Mouse (Mus musculus) CH12.LX (cell line): ENCODE data around the gene Fancm. TPM values are rescaled to one million over a fixed set of nuclear protein-coding genes. Genes with fewer than 3 reads are reported as not detected.

ENCODE experiments used
- DNase-seq: peaks from one replicate; pipeline ENCODE4 v3.0.0-alpha.2; 2013; ENCODE audit errors: extremely low read depth
- H3K27ac ChIP-seq: 2 replicates; pipeline ENCODE4 v1.5.1; 2012; ENCODE audit warnings: low read depth, mild to moderate bottlenecking, control low read depth, moderate library complexity; ENCODE audit not compliant: insufficient read depth
- H3K27me3 ChIP-seq: replicated peaks from 2 replicates; pipeline ENCODE3; 2012; ENCODE audit warnings: inconsistent platforms
- H3K36me3 ChIP-seq, 2 experiments: replicated peaks in 1 of 2; 2 replicates each; pipeline versions ENCODE3 to v1.6.1; 2012; ENCODE audit warnings: inconsistent platforms in 1 of 2, low read length in 1 of 2, mild to moderate bottlenecking in 1 of 2, mixed read lengths in 1 of 2, moderate library complexity in 1 of 2; ENCODE audit not compliant: control insufficient read depth in 1 of 2, insufficient read depth in 1 of 2
- H3K4me1 ChIP-seq, 2 experiments: 2 replicates each; pipeline ENCODE4 v1.6.1; 2012; ENCODE audit warnings: inconsistent platforms in 1 of 2, moderate library complexity in 1 of 2; ENCODE audit not compliant: insufficient read depth in 2 of 2, control insufficient read depth in 1 of 2
- H3K4me2 ChIP-seq: 2 replicates; pipeline ENCODE4 v1.6.1; 2012; ENCODE audit warnings: low read depth, mild to moderate bottlenecking, control low read depth; ENCODE audit not compliant: poor library complexity, insufficient read depth, severe bottlenecking
- H3K4me3 ChIP-seq, 3 experiments: fragments of 150-350 bp in 1 of 3; sonication (generic) in 1 of 3; replicated peaks in 1 of 3; 2 replicates each; pipeline versions ENCODE3 to v1.5.1; 2011 to 2012; ENCODE audit warnings: low read depth in 2 of 3, low read length in 2 of 3, mild to moderate bottlenecking in 2 of 3, moderate library complexity in 2 of 3, control low read depth in 1 of 3, improper control_type of control experiment in 1 of 3, inconsistent platforms in 1 of 3, mixed read lengths in 1 of 3; ENCODE audit not compliant: poor library complexity in 1 of 3
- H3K79me2 ChIP-seq: replicated peaks from 2 replicates; pipeline ENCODE4 v1.6.1; 2012; ENCODE audit warnings: mild to moderate bottlenecking, moderate library complexity; ENCODE audit not compliant: control insufficient read depth, poor library complexity, insufficient read depth, severe bottlenecking; ENCODE audit errors: extremely low read depth
- H3K9ac ChIP-seq: 2 replicates; pipeline ENCODE4 v1.6.1; 2012; ENCODE audit warnings: low read depth, mild to moderate bottlenecking, control low read depth, moderate library complexity; ENCODE audit not compliant: insufficient read depth
- H3K9me3 ChIP-seq: replicated peaks from 2 replicates; pipeline ENCODE3; 2012; ENCODE audit warnings: low read length, inconsistent platforms, mixed read lengths
- BHLHE40 ChIP-seq: IDR thresholded peaks from 2 replicates; pipeline ENCODE4 v1.6.1; 2011; ENCODE audit warnings: mild to moderate bottlenecking, low read depth, low read length, improper control_type of control experiment
- CHD1 ChIP-seq: IDR thresholded peaks from 2 replicates; pipeline ENCODE4 v1.6.1; 2012; ENCODE audit warnings: low read depth, low read length, improper control_type of control experiment, inconsistent platforms
- CTCF ChIP-seq, 2 experiments: IDR thresholded peaks in 1 of 2; conservative IDR thresholded peaks in 1 of 2; 2 replicates each; pipeline ENCODE4 v1.5.1; 2011 to 2012; ENCODE audit warnings: low read depth in 2 of 2, low read length in 2 of 2, improper control_type of control experiment in 1 of 2, inconsistent platforms in 1 of 2, mild to moderate bottlenecking in 1 of 2, moderate library complexity in 1 of 2
- E2F4 ChIP-seq: IDR thresholded peaks from 2 replicates; pipeline ENCODE4 v1.6.1; 2011; ENCODE audit warnings: low read depth, low read length, improper control_type of control experiment; ENCODE audit not compliant: insufficient replicate concordance
- ELF1 ChIP-seq: IDR thresholded peaks from 2 replicates; pipeline ENCODE4 v1.6.1; 2014; ENCODE audit warnings: low read depth, mild to moderate bottlenecking, inconsistent platforms, low read length, improper control_type of control experiment
- EP300 ChIP-seq: IDR thresholded peaks from 2 replicates; pipeline ENCODE4 v1.6.1; 2011; ENCODE audit warnings: low read length, improper control_type of control experiment
- ETS1 ChIP-seq: conservative IDR thresholded peaks from 2 replicates; pipeline ENCODE4 v1.6.1; 2012; ENCODE audit warnings: low read depth, mild to moderate bottlenecking, inconsistent platforms, low read length, improper control_type of control experiment, moderate library complexity
- GABPA ChIP-seq: IDR thresholded peaks from 2 replicates; pipeline ENCODE4 v1.6.1; 2012; ENCODE audit warnings: low read depth, low read length, improper control_type of control experiment, inconsistent platforms; ENCODE audit not compliant: insufficient replicate concordance
- HCFC1 ChIP-seq: IDR thresholded peaks from 2 replicates; pipeline ENCODE4 v1.6.1; 2012; ENCODE audit warnings: low read depth, mild to moderate bottlenecking, inconsistent platforms, low read length, improper control_type of control experiment
- JUN ChIP-seq: IDR thresholded peaks from 2 replicates; pipeline ENCODE4 v1.6.1; 2011; ENCODE audit warnings: low read depth, mild to moderate bottlenecking, low read length, improper control_type of control experiment, moderate library complexity; ENCODE audit not compliant: insufficient read depth
- KAT2A ChIP-seq: IDR thresholded peaks from 2 replicates; pipeline ENCODE4 v1.6.1; 2012; ENCODE audit warnings: low read length, improper control_type of control experiment, inconsistent platforms; ENCODE audit not compliant: insufficient replicate concordance
- MAFK ChIP-seq: IDR thresholded peaks from 2 replicates; pipeline ENCODE4 v1.6.1; 2011; ENCODE audit warnings: low read length, improper control_type of control experiment; ENCODE audit not compliant: insufficient replicate concordance
- MAZ ChIP-seq: IDR thresholded peaks from 2 replicates; pipeline ENCODE4 v1.6.1; 2012; ENCODE audit warnings: low read depth, mild to moderate bottlenecking, inconsistent platforms, low read length, improper control_type of control experiment, moderate library complexity
- MEF2A ChIP-seq: IDR thresholded peaks from 2 replicates; pipeline ENCODE4 v1.6.1; 2014; ENCODE audit warnings: low read depth, mild to moderate bottlenecking, inconsistent platforms, low read length, improper control_type of control experiment, borderline replicate concordance
- MXI1 ChIP-seq: IDR thresholded peaks from 2 replicates; pipeline ENCODE4 v1.6.1; 2011; ENCODE audit warnings: mild to moderate bottlenecking, low read depth, low read length, improper control_type of control experiment
- NELFE ChIP-seq: IDR thresholded peaks from 2 replicates; pipeline ENCODE4 v1.6.1; 2011; ENCODE audit warnings: low read depth, low read length, improper control_type of control experiment
- PAX5 ChIP-seq: IDR thresholded peaks from 2 replicates; pipeline ENCODE4 v1.6.1; 2012; ENCODE audit warnings: low read length, inconsistent platforms, mixed read lengths
- POLR2AphosphoS2 ChIP-seq: IDR thresholded peaks from 2 replicates; pipeline ENCODE4 v1.6.1; 2011; ENCODE audit warnings: low read depth, low read length, improper control_type of control experiment
- RAD21 ChIP-seq: IDR thresholded peaks from 2 replicates; pipeline ENCODE4 v1.6.1; 2011; ENCODE audit warnings: low read depth, mild to moderate bottlenecking, low read length, improper control_type of control experiment, moderate library complexity
- SIN3A ChIP-seq: IDR thresholded peaks from 2 replicates; pipeline ENCODE4 v1.6.1; 2012; ENCODE audit warnings: low read length, improper control_type of control experiment, inconsistent platforms
- SMC3 ChIP-seq: IDR thresholded peaks from 2 replicates; pipeline ENCODE4 v1.6.1; 2011; ENCODE audit warnings: low read depth, low read length, improper control_type of control experiment
- TBP ChIP-seq: conservative IDR thresholded peaks from 2 replicates; pipeline ENCODE4 v1.6.1; 2011; ENCODE audit warnings: low read depth, low read length, improper control_type of control experiment
- UBTF ChIP-seq: IDR thresholded peaks from 2 replicates; pipeline ENCODE4 v1.6.1; 2012; ENCODE audit warnings: low read depth, mild to moderate bottlenecking, inconsistent platforms, low read length, improper control_type of control experiment, moderate library complexity
- ZKSCAN1 ChIP-seq: IDR thresholded peaks from 2 replicates; pipeline ENCODE4 v1.6.1; 2012; ENCODE audit warnings: low read depth, inconsistent platforms, low read length, improper control_type of control experiment, borderline replicate concordance
- dilution Hi-C: fragments of 300-500 bp; cut with MboI; formaldehyde crosslinking; loops from 2 replicates; pipeline ENCODE4 v1.14.3; 2020; ENCODE audit warnings: low sequenced_read_pairs; ENCODE audit not compliant: extremely low pct_unique_long_range_greater_than_20kb, extremely low pct_ligation_motif_present
- in situ Hi-C: fragments of 300-500 bp; cut with MboI; formaldehyde crosslinking; loops from 3 replicates; pipeline ENCODE4 v1.14.3; 2019; ENCODE audit warnings: low sequenced_read_pairs, low pct_ligation_motif_present, low pct_unique_long_range_greater_than_20kb, mixed read lengths
- polyA plus RNA-seq: library from polyadenylated mRNA; unstranded; fragments of >175 nt; gene quantifications from 2 replicates; pipeline ENCODE4 v1.2.1, GENCODE M21; 2012; ENCODE audit warnings: low read depth; ENCODE audit not compliant: insufficient read length
- total RNA-seq, 2 experiments: library from RNA; depleted of rRNA; stranded (reverse); fragments of 300-350 nt in 1 of 2; fragments of >200 nt in 1 of 2; gene quantifications; 2 replicates each; pipeline ENCODE4 v1.2.3; 2012 to 2014

Fancm gene
- total and polyA plus RNA-seq, 3 experiments = 13.3 to 15.4 (median 13.7) TPM

GRCm38 (mm10) chr12:65108746-65109145 is 33.3 kb downstream of the Fancm start:
- dilution Hi-C loops (no loop called here), in situ Hi-C loops (no loop called here)
- no peak overlapping the region for H3K9ac ChIP-seq
- no peaks in the 10 kb centered on the region for H3K4me1 ChIP-seq
- peaks cover 6% of the 10 kb centered on the region; the same call in 1 of the 2 replicates for H3K79me2 ChIP-seq
- no peak overlapping the region for H3K4me3 ChIP-seq
- TF ChIP-seq POLR2AphosphoS2 (no peak), HCFC1 (no peak), PAX5 (no peak), MAZ (no peak), UBTF (no peak), MXI1 (no peak), JUN (no peak), BHLHE40 (no peak), ETS1 (no peak), ZKSCAN1 (no peak), NELFE (no peak), E2F4 (no peak)
- H3K27me3 ChIP-seq = no peaks in the 10 kb centered on the region
- H3K27ac ChIP-seq = no peak overlapping the region
- H3K9me3 ChIP-seq = no peaks in the 10 kb centered on the region
- peaks cover 30 to 70% of the 10 kb centered on the region in 2 experiments for H3K36me3 ChIP-seq
- DNase-seq = no peak
- H3K4me2 ChIP-seq = no peak overlapping the region

- TF ChIP-seq MAZ (no peak), MXI1 (no peak), ELF1 (no peak), ZKSCAN1 (no peak), POLR2AphosphoS2 (no peak), GABPA (no peak), MAFK (no peak), E2F4 (no peak), SMC3 (no peak), SIN3A (no peak), JUN (no peak), PAX5 (no peak), MEF2A (no peak), BHLHE40 (no peak), CTCF (conservative IDR thresholded peaks at IDR 0.05 in 1 of 2, IDR thresholded peaks at IDR 0.05 in 1 of 2; ENCODE audit: low read depth in 2 of 2, low read length in 2 of 2) (no peak), RAD21 (no peak), KAT2A (no peak), EP300 (no peak), CHD1 (no peak), TBP (no peak)
- dilution Hi-C loops = no loop called here
Measured at GRCm38 (mm10) chr12:65111503-65111902, 36.1 kb downstream of the Fancm start.

More at GRCm38 (mm10) chr12:65111503-65111902, 36.1 kb downstream of the Fancm start:
- Histone ChIP-seq H3K9ac (no peak overlapping the region), H3K27me3 (no peaks in the 10 kb centered on the region), H3K27ac (no peak overlapping the region), H3K36me3 (peaks cover 24 to 73% of the 10 kb centered on the region in 2 experiments), H3K9me3 (no peaks in the 10 kb centered on the region), H3K4me2 (no peak overlapping the region), H3K4me1 (no peaks in the 10 kb centered on the region), H3K79me2 (peaks cover 6% of the 10 kb centered on the region; the same call in 1 of the 2 replicates), H3K4me3 (no peak overlapping the region)
- DNase-seq = no peak
- in situ Hi-C loops = no loop called here
